Mouse (Mus musculus) gastrocnemius, adult 8-10 months (tissue): ENCODE data around the gene Tnfrsf17. TPM values are rescaled to one million over a fixed set of nuclear protein-coding genes. Genes with fewer than 3 reads are reported as not detected.
"Not testable (repeated sequence)": the region's sequence is repeated elsewhere in the genome, so short reads cannot be mapped to it uniquely, and the experiment has no call there.

Experiments
- DNase-seq, 2 experiments: peaks; one replicate each; pipeline ENCODE4 v3.0.0; 2022; ENCODE audit warnings: low spot score in 2 of 2
- total RNA-seq, 4 experiments: library from RNA; stranded (reverse); gene quantifications; 2 replicates each; pipeline ENCODE4 v1.2.4; 2022

Tnfrsf17 gene
- total RNA-seq, 4 experiments from 2014 or later: not detected

DNA sequence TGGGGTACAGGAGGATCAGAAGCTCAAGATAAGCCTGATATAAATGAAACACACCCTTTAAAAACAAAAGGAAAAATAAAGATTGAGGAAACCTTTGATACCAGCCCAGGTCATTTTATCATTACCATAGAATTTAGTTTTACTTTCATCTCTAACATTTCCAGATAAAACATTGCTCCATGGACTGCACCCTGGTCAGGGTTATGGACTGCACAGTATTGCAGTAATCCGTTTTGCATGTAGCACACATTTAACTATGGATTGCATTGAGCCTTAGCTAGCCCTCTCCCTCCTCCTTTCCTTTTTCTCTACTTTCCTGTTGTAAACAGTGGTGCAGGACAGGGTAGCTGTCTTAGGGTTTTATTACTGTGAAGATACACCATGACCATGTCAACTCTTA, 17.4 kb downstream of the Tnfrsf17 start:
- DNase-seq: no peak

DNA sequence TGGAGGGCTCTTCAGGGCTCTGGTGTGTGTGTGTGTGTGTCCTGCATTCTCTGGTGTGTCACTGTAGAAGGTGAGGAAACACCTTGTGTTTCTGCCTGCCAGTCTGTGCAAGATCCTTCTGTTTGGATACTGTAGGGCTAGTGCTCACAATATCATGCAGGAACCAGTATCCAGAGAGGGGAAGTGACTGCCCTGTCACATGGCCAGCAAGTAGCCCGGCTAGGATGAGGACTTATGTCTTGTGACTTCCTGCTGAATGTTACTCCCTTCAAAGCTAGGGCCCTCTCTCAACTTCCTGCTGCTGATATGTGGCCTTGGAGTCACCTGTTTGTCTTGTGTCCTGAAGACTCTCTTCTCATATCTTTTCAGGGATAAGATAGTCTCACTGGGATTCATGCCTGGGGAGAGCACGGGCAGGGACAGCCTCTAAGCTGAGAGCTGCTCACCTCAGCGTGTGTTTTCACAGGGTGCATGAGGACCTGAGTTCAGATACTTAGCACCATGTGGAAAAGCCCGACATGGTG, 29.7 kb downstream of the Tnfrsf17 start:
- no peak for DNase-seq

DNA sequence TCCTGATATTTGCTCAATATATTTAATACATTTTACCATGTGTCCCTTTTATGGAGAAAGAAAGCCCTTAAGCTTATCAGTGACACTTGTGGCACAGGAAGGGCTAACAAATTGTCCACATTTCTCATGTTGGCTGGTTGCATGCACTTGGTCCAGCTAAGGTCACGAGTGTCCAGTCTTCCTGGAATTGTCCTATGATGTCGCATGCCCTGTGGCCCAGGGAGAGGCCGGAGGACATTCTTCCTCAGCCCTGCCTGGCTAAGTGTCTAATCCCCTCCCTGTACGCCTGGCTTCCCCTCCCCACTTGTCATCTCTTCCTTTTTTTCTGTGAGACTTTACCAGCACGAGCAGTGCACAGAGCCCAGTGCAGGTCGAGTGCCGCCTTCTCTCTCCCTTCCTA, 38.3 kb downstream of the Tnfrsf17 start:
- no peak for DNase-seq

GRCm38 (mm10) chr16:11359173-11359572, 45.6 kb downstream of the Tnfrsf17 start:
- DNase-seq: no peak

GRCm38 (mm10) chr16:11359919-11360318, 46.3 kb downstream of the Tnfrsf17 start:
- DNase-seq: no peak

- not testable (repeated sequence) for DNase-seq
These were observed 47.0 kb downstream of the Tnfrsf17 start for GRCm38 (mm10) chr16:11360576-11360975.

GRCm38 (mm10) chr16:11365626-11366025, 52.0 kb downstream of the Tnfrsf17 start:
- no peak for DNase-seq

DNA sequence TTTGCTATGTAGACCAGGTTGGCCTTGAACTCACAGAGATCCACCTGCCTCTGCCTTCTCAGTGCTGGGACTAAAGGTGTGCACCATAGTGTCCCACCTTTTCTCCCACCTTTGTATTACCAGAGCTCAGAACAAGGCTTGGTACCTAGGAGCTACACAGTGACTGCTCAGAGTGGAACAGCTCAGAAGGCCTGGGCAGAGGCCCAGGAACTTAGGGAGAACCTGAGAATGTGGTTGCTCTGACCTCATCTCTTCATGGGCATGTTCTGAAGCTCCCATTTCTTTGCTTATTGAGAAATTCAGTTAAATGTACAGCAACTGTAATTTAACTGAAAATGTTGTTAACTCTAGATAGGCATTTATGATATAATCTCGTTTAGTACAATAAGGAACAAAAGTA, 53.2 kb downstream of the Tnfrsf17 start:
- DNase-seq: no peak

- no peak for DNase-seq
These were observed 54.8 kb downstream of the Tnfrsf17 start for GRCm38 (mm10) chr16:11368412-11368811.

GRCm38 (mm10) chr16:11369162-11369561, 55.5 kb downstream of the Tnfrsf17 start:
- DNase-seq: no peak

DNA sequence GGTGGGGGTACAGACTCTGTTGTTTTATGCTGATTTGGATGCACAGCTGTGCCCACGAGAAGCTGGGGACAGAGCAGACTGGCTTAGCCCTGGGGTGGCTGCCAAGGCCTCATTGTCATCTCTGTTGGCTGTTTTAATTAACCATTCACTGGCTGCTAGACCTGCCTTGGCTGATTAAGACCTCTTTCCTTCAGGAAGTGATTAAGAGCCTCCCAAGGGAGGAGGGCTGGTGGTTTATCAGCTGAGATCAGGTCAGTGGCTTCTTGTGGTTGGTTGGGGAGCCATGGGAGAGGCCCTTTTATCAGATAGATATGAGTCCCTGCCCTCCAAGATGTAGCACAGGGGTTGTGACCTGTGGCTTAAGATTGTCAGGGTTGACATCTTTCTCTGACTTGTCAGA, 56.0 kb downstream of the Tnfrsf17 start:
- no peak for DNase-seq

Other genes starting within 250 kb of the Tnfrsf17 start
- gene Litaf, start 247.7 kb upstream of the Tnfrsf17 start, total RNA-seq: 1 to 10 TPM; 2.5 to 3.9 (median 3.3) TPM
- 1 to 10 TPM; 4.6 to 8.5 (median 7.0) TPM for gene Txndc11, start 179.2 kb upstream of the Tnfrsf17 start, total RNA-seq
- gene Zc3h7a, start 137.4 kb upstream of the Tnfrsf17 start, total RNA-seq: 10 to 100 TPM in 3 of 4 experiments, 1 to 10 TPM in 1; 9.7 to 15.8 (median 13.5) TPM
- gene Rsl1d1, start 110.5 kb upstream of the Tnfrsf17 start, total RNA-seq: 10 to 100 TPM; 41.0 to 47.7 (median 42.4) TPM
- 10 to 100 TPM; 54.6 to 58.0 (median 56.7) TPM for gene Gspt1, start 59.5 kb upstream of the Tnfrsf17 start, total RNA-seq
- 10 to 100 TPM in 2 of 4 experiments, 1 to 10 TPM in 2; 7.4 to 11.8 (median 10.2) TPM for gene Snx29, start 9.1 kb downstream of the Tnfrsf17 start, total RNA-seq